Comparison of ENCODE assay signal across 18 mouse cellular contexts in genomic region chr4:83018111-83019105, GRCm38 (mm10). TPM values are rescaled to one million over a fixed set of nuclear protein-coding genes. Genes with fewer than 3 reads are reported as not detected.
DNase-seq lines count a peak whose midpoint lies in the region; ATAC-seq and TF ChIP-seq lines count a peak whose summit lies in the region.
"Had no signal": no experiment of that assay in that cellular context is flagged by ENCODE, and none has a peak within 500 bp of the region (broad histone marks: within the 10 kb centered on the region; RNA-seq: fewer than 3 reads in every experiment).

No protein-coding gene starts in this region.

- 16% methylated on average over 8 of the region's 8 CpGs for WGBS in forebrain, embryonic 15.5 days
- 22% methylated on average over 8 of the region's 8 CpGs for WGBS in forebrain, postnatal 0 days
- 31% methylated on average over 8 of the region's 8 CpGs for WGBS in kidney, postnatal 0 days
- 38% methylated on average over 8 of the region's 8 CpGs for WGBS in neural tube, embryonic 14.5 days
- 68% methylated on average over 8 of the region's 8 CpGs for WGBS in heart, adult 2 months

- H3K4me2 ChIP-seq in forebrain, embryonic 15.5 days (replicated peaks), result no peak overlapping the region
- no peak overlapping the region for H3K4me2 ChIP-seq in forebrain, postnatal 0 days (ENCODE audit: low read depth)
- H3K4me2 ChIP-seq in kidney, postnatal 0 days (ENCODE audit: low read length), result no peak overlapping the region
- no peak overlapping the region for H3K4me2 ChIP-seq in neural tube, embryonic 14.5 days (ENCODE audit: low read depth, low read length)
- H3K4me2 ChIP-seq: hindbrain, embryonic 15.5 days; liver, embryonic 11.5 days had no signal

- DNase-seq in forebrain, postnatal 0 days, result no peak
- peak; percentile 81 for DNase-seq in kidney, postnatal 0 days (ENCODE audit: low spot score)
- no peak for DNase-seq in kidney, postnatal 14 days
- peak; percentile 34 for DNase-seq in MN1 (ENCODE audit: low spot score)
- DNase-seq in heart, adult 2 months, result no peak
- DNase-seq: adrenal gland, postnatal 36 days; B cell, adult 2 months; cerebellum, adult 9-10 months; gastrocnemius, postnatal 25 days; kidney, adult 11 months; left cerebral cortex, postnatal 4 days; lung, postnatal 36 days; thymus, postnatal 4 days had no signal

- no peak for TF ChIP-seq EP300 in heart, adult 2 months (IDR thresholded peaks at IDR 0.05; ENCODE audit: insufficient read depth, low read depth, low read length)

- TF ChIP-seq CTCF in forebrain, postnatal 0 days (IDR thresholded peaks at IDR 0.05; ENCODE audit: low read depth), result no peak
- TF ChIP-seq CTCF in kidney, postnatal 0 days (IDR thresholded peaks at IDR 0.05; ENCODE audit: low read depth), result no peak
- no peak for TF ChIP-seq CTCF in heart, adult 2 months (IDR thresholded peaks at IDR 0.05)

- intact Hi-C loops in heart, adult 2 months (cut with DNase I), result no loop called here

- H3K9me3 ChIP-seq in forebrain, embryonic 15.5 days, result no peaks in the 10 kb centered on the region
- H3K9me3 ChIP-seq in forebrain, postnatal 0 days (ENCODE audit: low read length), result no peaks in the 10 kb centered on the region
- no peaks in the 10 kb centered on the region for H3K9me3 ChIP-seq in kidney, postnatal 0 days (replicated peaks; ENCODE audit: low read length)
- no peaks in the 10 kb centered on the region for H3K9me3 ChIP-seq in neural tube, embryonic 14.5 days (ENCODE audit: control insufficient read depth, low read length)
- H3K9me3 ChIP-seq: hindbrain, embryonic 15.5 days; midbrain, embryonic 10.5 days had no signal

- no peaks in the 10 kb centered on the region for H3K27me3 ChIP-seq in forebrain, embryonic 15.5 days
- H3K27me3 ChIP-seq in forebrain, postnatal 0 days (ENCODE audit: insufficient read depth, low read length), result no peaks in the 10 kb centered on the region
- no peaks in the 10 kb centered on the region for H3K27me3 ChIP-seq in kidney, postnatal 0 days (ENCODE audit: insufficient read depth, low read length)
- no peaks in the 10 kb centered on the region for H3K27me3 ChIP-seq in neural tube, embryonic 14.5 days (ENCODE audit: control insufficient read depth, insufficient read depth, low read length)
- H3K27me3 ChIP-seq in heart, adult 2 months (ENCODE audit: control insufficient read depth, insufficient read depth, low read length), result no peaks in the 10 kb centered on the region
- H3K27me3 ChIP-seq: hindbrain, embryonic 15.5 days had no signal

- H3K27ac ChIP-seq in forebrain, embryonic 15.5 days (replicated peaks), result peak overlapping the region; percentile 48; the same call in 1 of the 2 replicates
- no peak overlapping the region for H3K27ac ChIP-seq in forebrain, postnatal 0 days (ENCODE audit: low read depth, low read length)
- peak overlapping the region; percentile 20; the same call in 1 of the 2 replicates for H3K27ac ChIP-seq in kidney, postnatal 0 days
- no peak overlapping the region for H3K27ac ChIP-seq in neural tube, embryonic 14.5 days (ENCODE audit: low read depth, low read length)
- H3K27ac ChIP-seq in heart, adult 2 months, result no peak overlapping the region
- H3K27ac ChIP-seq: hindbrain, embryonic 15.5 days; midbrain, embryonic 10.5 days had no signal

- no peak for ATAC-seq in forebrain, embryonic 15.5 days (replicated peaks)
- no peak; the same call in 1 of the 2 replicates for ATAC-seq in forebrain, postnatal 0 days
- no peak for ATAC-seq in kidney, postnatal 0 days (replicated peaks; ENCODE audit: low FRiP score, low read depth)
- ATAC-seq in neural tube, embryonic 14.5 days (ENCODE audit: low read depth), result peak; percentile 42; the same call in 1 of the 2 replicates

- no peak overlapping the region for H3K9ac ChIP-seq in forebrain, embryonic 15.5 days (replicated peaks)
- no peak overlapping the region for H3K9ac ChIP-seq in forebrain, postnatal 0 days
- no peak overlapping the region for H3K9ac ChIP-seq in kidney, postnatal 0 days (ENCODE audit: low read depth, low read length)
- H3K9ac ChIP-seq in neural tube, embryonic 14.5 days (replicated peaks; ENCODE audit: low read depth, low read length), result no peak overlapping the region
- H3K9ac ChIP-seq in heart, adult 2 months (ENCODE audit: low read depth, low read length), result no peak overlapping the region
- H3K9ac ChIP-seq: hindbrain, embryonic 15.5 days had no signal

- no peak for TF ChIP-seq POLR2A in heart, adult 2 months (IDR thresholded peaks at IDR 0.05; ENCODE audit: insufficient read depth, low read depth, low read length)

- H3K4me3 ChIP-seq in forebrain, embryonic 15.5 days, result no peak overlapping the region
- no peak overlapping the region for H3K4me3 ChIP-seq in forebrain, postnatal 0 days (ENCODE audit: low read depth, low read length)
- H3K4me3 ChIP-seq in kidney, postnatal 0 days (replicated peaks; ENCODE audit: low read depth, low read length), result no peak overlapping the region
- no peak overlapping the region for H3K4me3 ChIP-seq in neural tube, embryonic 14.5 days (ENCODE audit: low read depth, low read length)
- H3K4me3 ChIP-seq in heart, adult 2 months, result no peak overlapping the region
- H3K4me3 ChIP-seq: hindbrain, embryonic 15.5 days; midbrain, embryonic 10.5 days had no signal

- no peaks in the 10 kb centered on the region for H3K36me3 ChIP-seq in forebrain, embryonic 15.5 days
- no peaks in the 10 kb centered on the region for H3K36me3 ChIP-seq in forebrain, postnatal 0 days (ENCODE audit: insufficient read depth)
- 0 out of 2 replicates have a peak, but pooled peaks cover 3% of the 10 kb centered on the region for H3K36me3 ChIP-seq in kidney, postnatal 0 days (ENCODE audit: insufficient read depth, low read length)
- H3K36me3 ChIP-seq in neural tube, embryonic 14.5 days (ENCODE audit: control insufficient read depth, insufficient read depth, low read length), result no peaks in the 10 kb centered on the region
- H3K36me3 ChIP-seq in heart, adult 2 months (ENCODE audit: control insufficient read depth, insufficient read depth, low read length), result no peaks in the 10 kb centered on the region
- H3K36me3 ChIP-seq: hindbrain, embryonic 15.5 days had no signal

- H3K4me1 ChIP-seq in forebrain, embryonic 15.5 days, result peaks cover 13% of the 10 kb centered on the region
- peaks cover 9% of the 10 kb centered on the region; the same call in 1 of the 2 replicates for H3K4me1 ChIP-seq in forebrain, postnatal 0 days (ENCODE audit: insufficient read depth)
- no peaks in the 10 kb centered on the region; the same call in 1 of the 2 replicates for H3K4me1 ChIP-seq in kidney, postnatal 0 days (replicated peaks; ENCODE audit: insufficient read depth, low read length)
- H3K4me1 ChIP-seq in neural tube, embryonic 14.5 days (ENCODE audit: control insufficient read depth, insufficient read depth, low read length), result peaks cover 8% of the 10 kb centered on the region; the same call in 1 of the 2 replicates
- no peaks in the 10 kb centered on the region; the same call in 1 of the 2 replicates for H3K4me1 ChIP-seq in heart, adult 2 months (ENCODE audit: control insufficient read depth, insufficient read depth, low read length)

- no peaks in the 10 kb centered on the region for H3K79me2 ChIP-seq in heart, adult 2 months (replicated peaks; ENCODE audit: control insufficient read depth, insufficient read depth, low read length)

RNA-seq across cellular contexts. Expression of gene Frem1, which starts 33.7 kb away (rescaled TPM):
- polyA plus RNA-seq in forebrain, embryonic 15.5 days (2015; fragmentation: Nextera tagmentation; extraction: Ambion mirVana), result 1.7 TPM in 2 replicates
- 4.3 and 5.3 TPM in 2 replicates for total RNA-seq in forebrain, postnatal 0 days (2014; rRNA removed)
- 0.97 and 1.2 TPM in 2 replicates for polyA plus RNA-seq in forebrain, postnatal 0 days (2015; fragmentation: Nextera tagmentation; extraction: Ambion mirVana)
- 18.7 and 19.0 TPM in 2 replicates for polyA plus RNA-seq in kidney, postnatal 0 days (2015; fragmentation: Nextera tagmentation; extraction: Ambion mirVana)
- 2.9 and 3.4 TPM in 2 replicates for polyA plus RNA-seq in neural tube, embryonic 14.5 days (2014; fragmentation: Nextera tagmentation; extraction: Ambion mirVana)
- under 1 TPM; 0.21 to 0.52 TPM for total RNA-seq in heart, adult 2 months (2021)
- 0.18 and 0.21 TPM in 2 replicates for polyA plus RNA-seq in heart, adult 2 months (2012; rRNA removed)

Comparison
In these comparisons a context has a peak if more than half of its experiments do, and no peak if none do; other contexts are left out.
1. H3K27ac ChIP-seq: peak in forebrain, embryonic 15.5 days (single experiment) and kidney, postnatal 0 days (single experiment); none in forebrain, postnatal 0 days (single experiment), neural tube, embryonic 14.5 days (single experiment) and heart, adult 2 months (single experiment).
2. DNase-seq: peak in kidney, postnatal 0 days (single experiment) and MN1 (single experiment); none in forebrain, postnatal 0 days (single experiment), kidney, postnatal 14 days (single experiment) and heart, adult 2 months (0 of 2).